Mouse (Mus musculus): ENCODE measurements at regions not wholly inside any gene's neighbourhood (a gene's known extent, or its start where the extent isn't known, plus 50 kb on each side); places are given as distances from the start of the nearest gene placed in this dataset.
A peak's percentile ranks its signal among the peaks of the same experiment; 100 is the strongest.

DNA sequence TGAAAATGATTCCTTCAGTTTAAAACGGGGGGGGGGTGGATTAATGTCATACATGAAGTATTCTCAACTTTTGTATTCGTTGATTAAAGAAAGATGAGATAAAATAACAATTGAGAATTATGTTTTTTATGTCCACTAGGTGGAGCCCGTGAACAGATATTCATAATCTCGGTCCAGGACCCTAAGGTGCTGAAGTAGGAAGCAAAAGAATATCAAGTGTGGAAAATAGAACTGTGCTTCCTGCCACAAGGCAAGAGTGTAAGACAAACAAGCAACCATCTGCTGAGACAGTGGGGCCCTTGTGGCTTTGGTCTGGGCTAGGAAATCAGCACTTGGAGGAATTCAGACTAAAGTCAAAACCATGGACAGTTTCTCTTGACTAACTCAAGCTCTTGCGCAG, 50.9 kb upstream of the Kap start:
- peak; percentile 15 for DNase-seq

DNA sequence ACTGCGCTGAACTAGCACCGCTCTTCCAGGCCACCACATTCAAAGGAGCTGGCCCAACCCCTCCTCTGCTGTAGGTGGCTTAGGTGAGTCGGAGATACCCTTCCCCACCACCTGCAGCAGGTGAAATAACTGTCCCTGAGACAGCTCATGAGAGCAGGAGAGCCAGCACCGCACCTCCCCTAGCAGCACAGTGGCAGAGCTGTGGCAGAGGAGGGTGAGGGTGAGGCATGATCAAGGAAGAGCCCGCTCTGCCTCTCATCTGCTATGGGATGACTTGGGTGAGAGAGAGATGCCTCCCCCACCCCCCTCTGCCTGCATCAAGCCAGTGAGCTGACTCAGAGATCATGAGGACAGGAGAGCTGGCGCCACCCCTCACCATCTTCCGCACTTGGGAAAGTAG, 81.1 kb upstream of the Kap start:
- no peak for DNase-seq

DNA sequence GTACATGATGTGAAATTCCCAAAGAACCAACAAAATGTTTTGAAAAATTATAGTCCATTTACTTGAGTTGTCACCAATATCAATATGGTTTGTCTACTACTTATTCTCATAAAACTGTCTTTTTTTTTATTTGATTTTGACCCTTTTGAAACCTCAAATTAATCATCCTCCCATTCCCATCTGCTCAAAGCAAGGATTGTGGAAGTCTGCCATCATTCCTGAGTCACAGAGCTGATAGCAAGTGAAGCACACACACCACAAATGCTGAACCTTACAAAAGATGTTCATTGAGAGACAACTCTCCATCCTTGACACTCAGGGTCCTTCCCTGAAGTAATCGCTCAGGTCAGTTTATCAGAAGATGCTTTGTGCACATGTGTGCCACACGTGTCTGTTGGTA, 82.1 kb upstream of the Kap start:
- no peak for DNase-seq

DNA sequence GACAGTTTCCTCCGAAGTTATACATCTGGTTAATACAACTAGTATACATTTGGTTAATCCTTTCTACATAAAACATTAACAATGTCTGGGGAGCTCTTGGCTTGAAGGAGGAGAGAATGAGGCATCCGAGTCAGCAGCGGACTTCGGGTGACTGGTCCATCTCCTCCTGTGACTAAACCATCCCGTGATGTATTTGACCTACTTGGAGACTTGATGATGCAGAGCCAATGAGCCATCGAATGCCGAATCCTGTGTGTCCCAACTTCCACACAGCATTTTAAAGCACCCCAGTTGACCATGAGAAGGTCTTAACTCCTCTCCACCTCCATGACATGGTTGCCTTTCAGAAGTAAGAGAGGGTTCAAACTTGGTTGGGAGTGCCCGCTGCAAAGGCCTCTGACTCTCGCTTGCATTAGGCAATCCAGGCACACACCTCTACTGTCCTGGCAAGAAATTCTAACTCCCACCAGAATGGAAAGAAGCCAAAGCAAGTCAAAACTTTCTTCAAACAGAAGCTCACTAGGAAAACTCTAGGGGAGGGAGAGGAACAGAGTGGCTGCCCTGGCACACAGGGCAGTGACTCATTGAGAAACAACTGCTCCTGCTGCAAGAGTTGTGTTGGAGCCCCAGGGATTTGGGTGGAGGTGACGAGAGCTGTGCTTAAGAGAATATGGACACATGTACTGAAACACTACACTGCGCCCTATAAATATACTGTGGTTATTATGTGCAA, 75.4 kb upstream of the Etv6 start:
- DNase-seq = no peak

DNA sequence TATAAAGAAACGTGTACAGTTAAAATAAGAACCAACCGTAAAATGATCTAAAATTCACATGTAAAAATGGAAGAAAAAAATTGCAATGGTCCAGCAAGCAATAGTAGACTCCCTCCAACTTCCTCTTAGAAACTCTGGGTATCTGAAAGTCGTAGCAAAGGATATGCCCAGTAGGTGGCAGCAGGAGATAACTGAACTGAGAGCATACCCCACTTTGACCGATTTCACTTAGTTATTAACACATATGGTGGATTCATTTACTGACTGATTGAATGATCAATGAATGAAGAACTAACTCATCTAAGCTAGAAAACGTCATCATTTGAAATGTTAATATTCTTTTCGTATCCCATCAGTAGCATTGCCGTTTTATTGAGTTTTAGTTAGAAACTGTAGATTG, 74.8 kb upstream of the Etv6 start:
- DNase-seq = peak; percentile 84

DNA sequence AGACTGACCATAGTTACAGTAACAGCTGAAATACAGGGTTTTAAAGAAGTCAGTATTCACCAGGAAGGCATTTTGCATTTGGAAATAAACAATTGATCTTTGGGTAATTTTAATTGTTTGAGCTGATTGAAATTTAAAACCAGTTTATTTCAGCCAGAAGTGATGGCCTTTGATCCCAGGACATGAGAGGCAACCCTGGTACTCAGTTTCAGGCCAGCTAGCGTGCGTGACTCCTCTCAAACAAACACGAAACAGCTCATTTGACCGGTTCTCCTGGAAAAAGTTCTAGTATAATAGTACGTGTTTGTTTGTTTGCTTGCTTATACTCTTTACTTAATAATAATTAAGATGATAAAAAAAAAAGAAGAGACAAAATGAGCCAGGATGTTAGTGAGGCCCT, 72.9 kb upstream of the Etv6 start:
- no peak for DNase-seq

DNA sequence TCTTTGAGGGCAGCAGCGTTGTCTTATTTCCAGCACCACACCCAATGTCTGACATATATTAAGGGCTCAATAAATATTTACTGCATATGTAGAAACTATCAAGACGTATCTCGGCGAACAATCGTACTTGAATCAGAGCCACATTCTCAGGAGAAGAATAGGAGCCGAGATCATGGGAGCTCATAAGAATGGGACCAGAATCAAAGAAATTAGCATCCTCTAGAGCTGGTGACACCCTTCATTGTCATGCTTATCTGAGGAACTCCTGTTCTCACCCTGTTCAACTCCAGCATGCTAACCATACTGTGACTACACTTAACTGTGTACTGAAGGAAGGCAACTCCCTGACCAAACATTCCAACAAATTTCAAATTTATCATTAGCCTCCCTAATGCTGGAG, 72.2 kb upstream of the Etv6 start:
- no peak for DNase-seq

DNA sequence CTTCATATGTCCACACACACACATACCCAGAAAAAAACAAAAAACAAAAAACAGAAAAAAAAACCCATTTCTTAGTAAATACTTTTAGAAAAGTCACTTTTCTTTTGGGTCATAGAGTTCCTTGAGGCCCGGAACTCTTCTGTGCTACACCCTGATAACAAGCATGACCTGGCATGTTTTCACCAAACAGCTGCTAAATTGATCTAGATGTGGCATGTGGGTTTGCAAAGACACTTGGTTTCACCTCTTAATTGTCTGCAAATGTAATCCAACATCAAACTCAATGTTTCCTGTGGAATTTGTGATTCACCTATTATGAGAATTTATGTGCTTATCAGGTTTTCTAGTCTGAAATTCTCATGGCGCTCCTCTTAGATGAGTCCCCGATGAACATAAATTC, 68.2 kb upstream of the Etv6 start:
- no peak for DNase-seq

DNA sequence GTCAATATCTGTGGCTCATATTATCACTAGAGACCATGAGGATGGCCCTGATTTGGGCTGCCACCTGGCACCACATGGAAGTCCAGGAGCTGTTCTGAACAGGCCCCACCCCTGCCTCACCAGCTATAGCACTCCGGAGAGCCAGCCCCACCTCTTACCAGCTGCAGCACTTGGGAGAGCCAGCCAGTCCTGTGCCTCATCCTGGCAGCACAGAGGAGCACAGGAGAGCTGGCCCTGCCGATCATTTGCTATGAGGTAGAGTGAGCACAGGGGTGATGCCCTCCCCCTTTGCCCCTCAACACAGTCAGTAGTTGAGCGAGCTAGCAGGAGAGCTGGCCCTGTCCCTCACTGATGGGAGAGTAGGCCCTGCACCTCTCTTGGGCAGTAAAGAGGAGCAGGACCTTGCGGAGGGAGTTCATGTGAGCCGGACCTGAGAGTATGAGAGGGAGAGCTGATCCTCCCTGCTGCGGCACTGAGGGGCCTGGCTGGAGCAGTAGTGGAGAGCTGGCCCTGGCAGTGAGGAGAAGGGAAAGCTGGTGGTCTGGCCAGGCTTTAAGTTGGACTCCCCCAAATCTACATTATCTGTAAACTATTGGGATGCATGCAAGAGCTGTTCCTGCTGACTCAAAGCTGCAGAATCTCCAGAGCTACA, 63.3 kb upstream of the Etv6 start:
- no peak for DNase-seq

DNA sequence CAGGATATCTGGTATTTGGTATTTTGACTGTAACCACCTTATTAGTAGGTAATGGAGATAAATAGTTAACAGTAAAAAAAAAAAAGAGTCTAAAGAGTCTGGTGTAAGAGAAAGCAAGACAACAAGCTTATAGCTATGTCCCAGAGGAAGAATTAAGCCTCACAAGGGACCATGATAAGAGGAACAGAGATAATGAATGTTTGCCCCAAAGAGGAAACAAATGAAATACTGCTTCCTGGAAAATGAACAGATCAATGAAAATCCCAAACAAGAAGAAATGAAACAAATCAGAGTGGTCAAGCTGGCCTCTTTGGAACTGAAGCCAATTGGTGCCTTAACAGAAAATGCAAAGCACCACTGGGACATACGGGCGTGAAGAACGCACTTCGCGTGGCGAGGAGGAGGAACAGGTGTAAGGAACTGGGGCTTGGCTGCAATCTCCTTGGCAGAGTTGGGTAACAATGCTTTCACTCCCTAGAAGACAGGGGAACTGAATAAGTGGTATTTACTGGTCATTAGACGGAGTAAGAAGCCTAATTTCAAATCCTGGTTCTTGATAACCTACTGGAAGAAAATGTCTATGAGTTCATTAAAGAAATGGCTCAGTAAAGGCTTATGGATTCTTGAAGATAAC, 62.2 kb upstream of the Etv6 start:
- no peak for DNase-seq

DNA sequence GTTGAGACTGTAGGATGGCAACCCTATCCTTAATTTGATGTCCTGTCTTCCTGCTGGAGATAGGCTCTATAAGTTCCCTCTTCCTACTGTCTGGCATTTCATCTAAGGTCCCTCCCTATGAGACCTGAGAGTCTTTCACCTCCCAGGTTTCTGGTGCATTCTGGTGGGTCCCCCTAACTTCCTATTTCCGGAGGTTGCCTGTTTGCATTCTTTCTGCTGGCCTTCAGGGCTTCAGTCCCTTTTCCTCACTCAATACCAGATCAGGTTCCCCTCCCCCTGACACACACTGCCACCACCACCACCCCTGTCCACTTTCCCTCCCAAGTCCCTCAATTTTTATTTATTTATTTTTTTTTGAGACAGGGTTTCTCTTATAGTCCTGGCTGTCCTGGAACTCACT, 59.5 kb upstream of the Etv6 start:
- no peak for DNase-seq

DNA sequence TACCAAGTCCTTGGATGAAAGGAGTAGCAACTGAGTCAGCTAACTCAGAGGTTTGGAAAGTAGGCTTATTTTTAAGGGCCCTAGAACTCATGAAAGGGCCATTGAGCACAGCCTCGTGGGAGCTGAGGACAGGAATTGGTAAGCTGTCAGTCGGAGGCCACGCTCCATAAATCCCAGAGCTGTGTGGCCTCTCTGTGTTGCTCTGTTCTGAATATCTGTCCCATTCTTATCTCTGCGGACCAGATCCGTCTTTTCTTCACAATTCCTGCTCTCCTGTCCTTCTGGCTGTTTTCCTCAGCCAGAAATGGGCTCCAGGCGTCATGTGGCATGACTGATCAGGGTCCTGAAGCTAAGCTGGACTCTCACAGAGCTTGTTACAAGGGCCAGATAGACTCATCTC, 58.6 kb upstream of the Etv6 start:
- DNase-seq = no peak

DNA sequence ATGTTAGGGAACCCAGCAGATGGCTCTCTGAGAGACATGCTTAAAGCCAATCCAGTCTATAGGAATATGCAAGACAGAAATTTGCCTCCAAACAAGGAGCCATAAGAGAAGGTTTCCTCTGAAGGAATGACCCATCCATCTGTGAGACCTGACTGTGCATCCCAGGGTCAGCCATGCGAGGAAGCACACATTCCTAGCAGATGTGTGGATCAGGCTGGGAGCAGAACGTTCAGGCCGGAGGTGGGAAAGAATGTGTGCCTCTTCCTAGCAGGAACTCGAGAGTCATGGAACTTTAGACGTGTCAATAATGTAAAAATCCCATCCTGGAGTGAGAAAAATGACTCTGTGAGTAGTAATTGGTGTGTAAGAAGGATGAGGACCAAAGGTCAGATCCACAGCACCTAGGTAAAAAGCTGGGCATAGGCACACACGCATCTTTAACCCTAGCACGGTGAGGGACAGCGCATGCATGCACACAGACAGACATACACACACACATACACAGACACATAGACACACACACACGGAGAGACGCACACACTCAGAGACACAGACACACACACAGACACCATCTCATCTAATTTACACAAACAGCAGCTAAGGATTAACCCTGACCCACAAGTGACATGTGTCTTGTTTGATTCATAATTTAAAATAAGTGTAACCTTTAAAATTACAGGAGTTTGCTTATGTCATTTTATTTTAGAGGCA, 51.5 kb upstream of the Etv6 start:
- no peak for DNase-seq

DNA sequence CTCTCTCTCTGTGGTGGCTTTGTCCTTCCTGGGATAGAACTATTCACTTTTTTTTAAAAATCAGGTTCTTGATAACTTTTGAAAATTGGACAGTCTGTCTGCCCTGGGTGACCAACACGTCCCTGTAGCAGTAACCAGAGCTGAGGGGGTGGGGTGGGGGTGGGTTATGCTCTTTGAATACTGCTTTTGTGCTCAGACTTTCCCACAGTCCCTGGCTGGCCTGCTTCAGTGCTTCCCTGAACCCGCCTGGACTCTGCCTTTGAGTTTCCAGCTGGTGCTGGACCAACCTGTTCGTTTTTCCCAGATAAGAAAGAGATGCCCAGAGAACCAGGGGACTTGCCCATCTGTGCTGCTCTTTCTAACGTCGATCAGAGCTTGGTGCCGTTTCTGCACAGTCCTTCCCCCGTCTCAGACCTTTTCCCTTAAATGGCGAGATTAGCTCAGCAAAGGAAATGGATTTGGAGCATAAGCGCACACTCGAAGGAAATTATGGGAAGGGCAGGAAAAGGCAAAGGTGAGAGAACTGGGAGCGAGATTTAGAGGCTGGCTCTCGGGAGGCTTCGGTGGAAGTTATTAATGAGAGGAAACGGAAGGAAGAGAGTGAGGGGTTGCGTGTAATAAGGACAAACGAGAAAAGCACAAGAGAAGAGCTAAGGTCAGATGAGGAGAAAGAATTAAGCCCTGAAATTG, 50.7 kb upstream of the Etv6 start:
- DNase-seq = no peak

Measured in lung, postnatal 14 days (tissue).